Mouse (Mus musculus): ENCODE results near the gene Agap2.

DNA sequence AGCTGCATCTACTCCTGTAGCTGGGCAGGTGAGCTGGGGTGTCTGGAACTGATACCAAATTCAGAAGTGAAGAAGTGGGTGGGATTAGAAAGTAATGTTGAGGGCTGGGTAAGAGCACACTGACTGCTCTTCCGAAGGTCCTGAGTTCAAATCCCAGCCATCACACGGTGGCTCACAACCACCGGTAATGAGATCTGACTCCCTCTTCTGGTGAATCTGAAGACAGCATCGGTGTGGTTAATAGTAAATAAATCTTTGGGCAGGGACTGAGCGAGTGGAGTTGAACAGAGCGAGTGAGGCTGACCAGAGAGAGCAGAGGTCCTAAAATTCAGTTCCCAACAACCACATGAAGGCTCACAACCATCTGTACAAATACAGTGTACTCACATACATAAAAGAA lies 10.5 kb downstream of the Agap2 start:
- no peak for TF ChIP-seq CTCF (conservative IDR thresholded peaks at IDR 0.05; ENCODE audit: insufficient read depth, insufficient read length, low read depth, low read length)
- no peak for TF ChIP-seq POLR2A (IDR thresholded peaks at IDR 0.05; ENCODE audit: low read depth, low read length)

Data from kidney, adult 2 months (tissue).